Mouse (Mus musculus) right cerebral cortex, postnatal 36 days (tissue): ENCODE measurements around the gene Cyp2j9.
A peak's percentile ranks its signal among the peaks of the same experiment; 100 is the strongest.
"Not testable (repeated sequence)": the region's sequence is repeated elsewhere in the genome, so short reads cannot be mapped to it uniquely, and the experiment has no call there.

Experiments
- DNase-seq, 2 experiments: peaks; one replicate each; pipeline ENCODE4 v3.0.0; 2022; ENCODE audit warnings: low spot score in 2 of 2, mixed read lengths in 1 of 2

The Cyp2j9 gene

GRCm38 (mm10) chr4:96590911-96591790, at the start of gene Cyp2j9:
TSS of gene Cyp2j9 (minus strand) at chr4:96591578.
- DNase-seq: peak in 1 of 2 experiments; percentile 25

GRCm38 (mm10) chr4:96635455-96635854, 44.1 kb upstream of the Cyp2j9 start:
- no peak for DNase-seq

GRCm38 (mm10) chr4:96622474-96622873, 31.1 kb upstream of the Cyp2j9 start:
- no peak for DNase-seq

- DNase-seq: peak; percentile 56 to 59
These were observed 393 bp upstream of the Cyp2j9 start for GRCm38 (mm10) chr4:96591791-96592150.

- no peak for DNase-seq
These were observed 9.8 kb downstream of the Cyp2j9 start for GRCm38 (mm10) chr4:96581425-96582088.

- not testable (repeated sequence) for DNase-seq
These were observed 11.0 kb downstream of the Cyp2j9 start for GRCm38 (mm10) chr4:96580351-96580750.

GRCm38 (mm10) chr4:96569442-96569841, 21.9 kb downstream of the Cyp2j9 start:
- DNase-seq: no peak

GRCm38 (mm10) chr4:96567988-96568387, 23.4 kb downstream of the Cyp2j9 start:
- no peak for DNase-seq

GRCm38 (mm10) chr4:96565808-96566207, 25.6 kb downstream of the Cyp2j9 start:
- no peak for DNase-seq

- no peak for DNase-seq
These were observed 30.9 kb downstream of the Cyp2j9 start for GRCm38 (mm10) chr4:96560464-96560863.

GRCm38 (mm10) chr4:96559781-96560180, 31.6 kb downstream of the Cyp2j9 start:
- no peak for DNase-seq

GRCm38 (mm10) chr4:96553133-96553819, 38.1 kb downstream of the Cyp2j9 start, which contains the start of gene Cyp2j6:
TSS of gene Cyp2j6 (minus strand) at chr4:96553661.
- peak; percentile 5 to 21 for DNase-seq

- no peak for DNase-seq
These were observed 39.8 kb downstream of the Cyp2j9 start for GRCm38 (mm10) chr4:96551619-96552018.

GRCm38 (mm10) chr4:96545976-96546375, 45.4 kb downstream of the Cyp2j9 start:
- peak; percentile 18 to 64 for DNase-seq

GRCm38 (mm10) chr4:96525772-96526171, 65.6 kb downstream of the Cyp2j9 start:
- DNase-seq: no peak

- DNase-seq: no peak
These were observed 69.1 kb downstream of the Cyp2j9 start for GRCm38 (mm10) chr4:96522256-96522655.
